Mouse (Mus musculus) spleen, adult 18-20 months (tissue): ENCODE data around the gene Magi1.

Experiments
- DNase-seq, 2 experiments: peaks; one replicate each; pipeline ENCODE4 v3.0.0; 2022; ENCODE audit warnings: mixed read lengths in 2 of 2

Magi1 gene

GRCm38 (mm10) chr6:93792309-93793215, 491.2 kb downstream of the Magi1 start:
- no peak for DNase-seq

- DNase-seq, result no peak
Observed at GRCm38 (mm10) chr6:93789721-93790120, 494.0 kb downstream of the Magi1 start.

GRCm38 (mm10) chr6:93787042-93787441, 496.7 kb downstream of the Magi1 start:
- no peak for DNase-seq

- DNase-seq, result no peak
Observed at GRCm38 (mm10) chr6:93786220-93786619, 497.5 kb downstream of the Magi1 start.

- DNase-seq, result no peak
Observed at GRCm38 (mm10) chr6:93771081-93771480, 512.6 kb downstream of the Magi1 start.

GRCm38 (mm10) chr6:93770283-93771025, 513.3 kb downstream of the Magi1 start:
- DNase-seq, result no peak

GRCm38 (mm10) chr6:93758114-93758513, 525.6 kb downstream of the Magi1 start:
- DNase-seq, result no peak

- peak; percentile 10 for DNase-seq
Observed at GRCm38 (mm10) chr6:93757353-93758087, 526.2 kb downstream of the Magi1 start.

- DNase-seq, result no peak
Observed at GRCm38 (mm10) chr6:93743145-93743544, 540.6 kb downstream of the Magi1 start.

- DNase-seq, result no peak
Observed at GRCm38 (mm10) chr6:93739786-93740185, 543.9 kb downstream of the Magi1 start.

GRCm38 (mm10) chr6:93737083-93737482, 546.6 kb downstream of the Magi1 start:
- DNase-seq, result no peak

GRCm38 (mm10) chr6:93736071-93736470, 547.6 kb downstream of the Magi1 start:
- no peak for DNase-seq

- DNase-seq, result no peak
Observed at GRCm38 (mm10) chr6:93733800-93734199, 549.9 kb downstream of the Magi1 start.

GRCm38 (mm10) chr6:93729702-93730101, 554.0 kb downstream of the Magi1 start:
- no peak for DNase-seq

- no peak for DNase-seq
Observed at GRCm38 (mm10) chr6:93728791-93729190, 554.9 kb downstream of the Magi1 start.

GRCm38 (mm10) chr6:93727630-93728178, 556.0 kb downstream of the Magi1 start:
- DNase-seq, result no peak

- no peak for DNase-seq
Observed at GRCm38 (mm10) chr6:93726829-93727455, 556.8 kb downstream of the Magi1 start.

- DNase-seq, result no peak
Observed at GRCm38 (mm10) chr6:93726121-93726520, 557.6 kb downstream of the Magi1 start.

GRCm38 (mm10) chr6:93724749-93725148, 559.0 kb downstream of the Magi1 start:
- DNase-seq, result no peak

- no peak for DNase-seq
Observed at GRCm38 (mm10) chr6:93723226-93723625, 560.5 kb downstream of the Magi1 start.

- DNase-seq, result no peak
Observed at GRCm38 (mm10) chr6:93719532-93719931, 564.2 kb downstream of the Magi1 start.

- DNase-seq, result peak in 1 of 2 experiments; percentile 3
Observed at GRCm38 (mm10) chr6:93718385-93718784, 565.3 kb downstream of the Magi1 start.
